Mouse (Mus musculus) c-Kit-positive CD71-positive TER-119-positive erythroid progenitor cells, embryonic 14.5 days (primary cell): ENCODE data around the gene Rab13.
A peak's percentile ranks its signal among the peaks of the same experiment; 100 is the strongest.

Source experiments
- DNase-seq: peaks from one replicate; pipeline ENCODE4 v3.0.0-alpha.2; 2013; ENCODE audit warnings: low spot score

Gene Rab13

GRCm38 (mm10) chr3:90258521-90258920, 45.0 kb downstream of the Rab13 start:
- no peak for DNase-seq

- DNase-seq, result no peak
These were observed 49.8 kb downstream of the Rab13 start for GRCm38 (mm10) chr3:90263121-90263771.

- DNase-seq, result no peak
These were observed 51.2 kb downstream of the Rab13 start for GRCm38 (mm10) chr3:90264687-90265033.

- peak; percentile 84 for DNase-seq
These were observed 51.8 kb downstream of the Rab13 start, which contains the start of gene Dennd4b for GRCm38 (mm10) chr3:90265034-90265931. Gene Dennd4b (plus strand): TSS chr3:90265185.

GRCm38 (mm10) chr3:90265932-90266741, 52.6 kb downstream of the Rab13 start:
- DNase-seq, result peak; percentile 51

- DNase-seq, result no peak
These were observed 53.6 kb downstream of the Rab13 start for GRCm38 (mm10) chr3:90266901-90267775.

- DNase-seq, result no peak
These were observed 54.7 kb downstream of the Rab13 start for GRCm38 (mm10) chr3:90268190-90268589.

- DNase-seq, result no peak
These were observed 55.5 kb downstream of the Rab13 start for GRCm38 (mm10) chr3:90268971-90269370.

GRCm38 (mm10) chr3:90270784-90271183, 57.3 kb downstream of the Rab13 start:
- no peak for DNase-seq

- no peak for DNase-seq
These were observed 58.7 kb downstream of the Rab13 start for GRCm38 (mm10) chr3:90272170-90272569.

GRCm38 (mm10) chr3:90273855-90274254, 60.4 kb downstream of the Rab13 start:
- no peak for DNase-seq

GRCm38 (mm10) chr3:90275286-90275685, 61.8 kb downstream of the Rab13 start:
- no peak for DNase-seq
